Mouse (Mus musculus) heart, postnatal 36 days (tissue): ENCODE measurements around the gene Amhr2. TPM values are rescaled to one million over a fixed set of nuclear protein-coding genes. Genes with fewer than 3 reads are reported as not detected.
A peak's percentile ranks its signal among the peaks of the same experiment; 100 is the strongest.

ENCODE experiments used
- DNase-seq, 2 experiments: peaks; one replicate each; pipeline ENCODE4 v3.0.0; 2021 to 2022
- intact Hi-C: fragments of 180-260 bp; cut with DNase I; formaldehyde crosslinking; loops from one replicate; pipeline ENCODE4 v1.15.1; 2025
- total RNA-seq, 2 experiments: library from RNA; stranded (reverse); gene quantifications; 2 replicates each; pipeline ENCODE4 v1.2.3; 2021

The Amhr2 gene
- total RNA-seq, 2 experiments from 2014 or later, result 0.16 to 0.78 TPM

DNA sequence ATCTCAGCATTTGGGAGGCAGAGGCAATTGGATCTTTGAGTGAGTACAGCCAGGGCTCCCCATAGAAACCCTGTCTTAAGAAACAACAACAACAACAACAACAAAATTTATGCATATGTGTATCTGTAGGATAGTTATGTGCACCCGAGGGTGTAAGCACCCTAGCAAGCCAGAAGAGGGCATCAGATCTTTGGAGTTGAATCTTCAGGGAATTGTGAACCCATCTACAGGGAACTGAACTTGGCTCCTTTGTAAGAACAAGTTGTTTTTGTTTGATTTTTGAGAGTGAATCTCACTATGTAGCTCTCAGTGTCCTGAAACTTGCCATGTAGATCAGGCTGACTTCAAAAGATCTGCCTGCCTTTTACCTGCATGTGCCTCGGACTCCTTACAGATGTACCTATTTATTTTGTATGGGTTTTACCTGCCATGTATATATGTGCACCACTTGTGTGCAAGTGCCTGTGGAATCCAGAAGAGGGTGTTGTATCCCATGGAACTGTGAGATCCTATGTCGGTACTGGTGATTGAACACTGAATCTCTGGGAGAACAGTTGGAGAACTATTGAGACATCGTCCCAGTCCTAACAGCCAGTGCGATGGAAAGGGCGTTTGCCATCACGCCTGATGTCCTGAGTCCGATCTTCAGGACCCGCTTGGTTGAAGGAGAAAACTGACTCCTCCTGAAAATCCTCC is 23.7 kb downstream of the Amhr2 start:
- DNase-seq, result no peak
- intact Hi-C loops, result no loop called here

DNA sequence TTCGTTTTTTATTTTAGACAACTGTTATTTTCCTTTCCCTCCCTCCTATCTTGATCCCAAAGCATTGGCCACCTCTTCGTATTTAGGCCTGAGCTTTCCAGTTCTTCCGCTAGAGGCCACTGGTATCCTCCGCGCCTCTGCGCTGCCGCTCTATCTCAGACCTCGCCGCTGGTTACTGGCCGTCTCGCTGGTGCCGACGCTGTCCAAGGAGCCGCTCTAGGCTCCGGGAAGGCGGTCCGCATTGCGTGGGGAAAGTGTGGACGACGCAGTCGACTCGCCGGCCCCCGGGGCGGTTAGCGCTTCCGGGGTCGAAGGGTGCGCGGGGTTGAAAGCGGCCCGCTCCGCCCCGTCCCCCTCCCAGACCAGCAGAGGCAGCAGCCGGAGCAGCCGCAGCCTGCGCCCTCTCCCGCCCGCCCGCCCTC is 25.0 kb downstream of the Amhr2 start, which contains the start of gene Pcbp2:
Gene Pcbp2, plus strand, starts transcription at position 357 of the 422 bp plus-strand sequence.
- intact Hi-C loops, result loop anchor here (1.0 to 5.0 kb wide), 2 partner anchors 48 to 202 kb away; partner anchors contain the start of genes Atp5g2 and Tarbp2
- peak; percentile 91 to 94 for DNase-seq

DNA sequence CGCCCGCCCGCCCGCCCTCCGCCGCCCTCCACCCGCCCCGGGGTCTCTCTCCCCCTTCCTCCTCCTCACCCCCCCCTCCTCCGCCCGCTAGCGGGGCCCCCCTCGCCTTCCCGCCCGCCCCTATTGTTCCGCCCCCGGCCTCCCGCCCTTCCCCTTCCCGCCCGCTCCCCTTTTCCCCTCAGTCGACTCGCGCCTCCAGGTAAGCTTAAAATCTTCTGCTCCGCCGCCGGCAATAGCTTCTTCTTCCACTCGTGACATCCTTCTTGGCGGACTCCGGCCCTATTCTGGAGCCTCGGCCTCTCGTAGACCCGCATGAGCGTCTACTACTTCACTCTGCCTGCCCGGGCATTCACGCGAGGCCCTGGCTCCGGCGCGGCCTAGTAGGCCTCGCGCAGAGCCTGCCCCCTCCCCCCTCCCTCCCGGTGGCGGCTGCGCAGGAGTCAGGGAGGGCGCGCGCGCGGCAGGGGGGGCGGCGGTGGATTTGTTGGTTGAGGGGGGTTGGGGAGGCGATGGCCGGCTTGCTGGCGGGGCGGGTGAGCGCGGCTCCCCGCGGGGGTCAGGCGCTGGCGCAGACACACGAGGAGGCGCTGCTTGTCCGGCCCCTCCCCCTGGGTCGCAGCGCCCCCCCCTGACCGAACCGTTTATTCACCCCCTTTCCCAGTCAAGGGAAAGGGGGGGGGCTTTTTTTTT is 25.6 kb downstream of the Amhr2 start:
- DNase-seq, result peak; percentile 77 to 90
- intact Hi-C loops, result loop anchor here (1.0 to 5.0 kb wide), 2 partner anchors 48 to 202 kb away; partner anchors contain the start of genes Atp5g2 and Tarbp2

DNA sequence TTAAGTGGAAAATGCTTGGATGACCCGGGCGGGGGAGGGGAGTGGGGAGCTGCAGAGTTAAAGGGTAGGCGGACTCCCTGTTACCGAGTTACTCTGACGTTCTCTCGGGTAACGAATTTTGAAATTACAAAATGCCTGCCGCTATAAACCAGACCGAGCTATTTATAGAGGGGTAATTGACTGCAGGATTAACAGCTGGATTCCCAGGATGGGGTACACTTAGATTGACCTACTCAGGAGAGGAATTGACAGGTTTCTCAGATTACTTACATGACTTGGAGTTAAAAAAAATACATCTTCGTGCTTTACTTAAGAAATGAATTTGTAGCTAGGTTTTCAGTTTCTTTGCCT is 26.1 kb downstream of the Amhr2 start:
- intact Hi-C loops, result loop anchor here (5.0 kb wide), 1 partner anchor 201 kb away; the partner anchor contains the start of gene Atp5g2

DNA sequence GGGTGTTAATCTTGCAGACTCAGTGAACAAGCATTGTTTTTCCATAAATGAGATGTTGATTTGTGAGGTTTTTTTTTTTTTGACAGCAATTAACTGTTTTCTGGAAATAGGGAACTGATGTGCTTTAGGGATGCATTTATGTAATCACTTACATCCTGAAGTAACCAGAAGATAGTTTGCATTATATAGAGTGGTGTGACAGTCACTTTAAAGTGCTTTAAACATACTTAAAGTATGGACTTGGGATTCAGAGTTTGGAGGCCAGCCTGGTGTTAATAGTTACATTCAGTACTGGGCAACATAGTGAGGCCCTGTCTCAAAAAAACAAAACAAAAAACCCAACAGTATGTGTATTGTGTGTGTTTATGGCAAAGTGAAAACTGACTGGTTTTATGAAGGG is 26.6 kb downstream of the Amhr2 start:
- intact Hi-C loops, result loop anchor here (5.0 kb wide), 1 partner anchor 201 kb away; the partner anchor contains the start of gene Atp5g2
- no peak for DNase-seq

More for the DNA sequence above, 26.1 kb downstream of the Amhr2 start:
- no peak for DNase-seq

DNA sequence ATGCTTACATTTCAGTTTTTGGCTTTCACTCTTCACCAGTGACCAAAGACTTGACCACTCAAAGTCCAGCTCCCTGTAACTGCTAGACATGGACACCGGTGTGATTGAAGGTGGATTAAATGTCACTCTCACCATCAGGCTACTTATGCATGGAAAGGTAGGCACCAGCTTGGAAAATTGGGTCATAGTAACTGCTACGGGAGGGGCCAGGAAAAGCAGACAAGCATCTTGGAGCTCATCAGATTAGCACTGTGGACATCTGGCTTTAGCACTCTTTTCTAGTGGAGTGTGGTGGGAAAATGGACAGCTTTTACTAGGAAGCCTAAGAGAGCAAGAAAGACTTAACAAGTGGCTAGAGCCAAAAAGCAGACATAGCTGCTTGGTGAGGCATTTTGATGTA is 28.1 kb downstream of the Amhr2 start:
- no peak for DNase-seq
- intact Hi-C loops, result loop anchor here (5.0 kb wide), 1 partner anchor 199 kb away; the partner anchor contains the start of gene Atp5g2

DNA sequence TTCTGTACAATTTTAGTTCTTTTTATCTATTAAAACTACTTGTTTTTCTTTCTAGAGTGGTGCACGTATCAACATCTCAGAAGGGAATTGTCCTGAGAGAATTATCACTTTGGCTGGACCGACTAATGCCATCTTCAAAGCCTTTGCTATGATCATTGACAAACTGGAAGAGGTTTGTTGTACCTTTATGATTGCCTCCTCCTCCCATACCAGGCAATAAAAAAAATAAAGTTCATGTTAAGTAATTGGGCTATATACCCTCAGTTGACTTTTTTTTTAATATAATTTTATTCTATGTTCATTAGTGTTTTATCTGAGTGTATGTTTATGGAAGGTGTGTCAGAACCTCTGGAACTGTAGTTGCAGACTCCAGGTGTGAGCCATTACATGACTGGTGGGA is 29.4 kb downstream of the Amhr2 start:
- intact Hi-C loops, result loop anchor here (5.0 kb wide), 1 partner anchor 198 kb away; the partner anchor contains the start of gene Atp5g2
- no peak for DNase-seq

DNA sequence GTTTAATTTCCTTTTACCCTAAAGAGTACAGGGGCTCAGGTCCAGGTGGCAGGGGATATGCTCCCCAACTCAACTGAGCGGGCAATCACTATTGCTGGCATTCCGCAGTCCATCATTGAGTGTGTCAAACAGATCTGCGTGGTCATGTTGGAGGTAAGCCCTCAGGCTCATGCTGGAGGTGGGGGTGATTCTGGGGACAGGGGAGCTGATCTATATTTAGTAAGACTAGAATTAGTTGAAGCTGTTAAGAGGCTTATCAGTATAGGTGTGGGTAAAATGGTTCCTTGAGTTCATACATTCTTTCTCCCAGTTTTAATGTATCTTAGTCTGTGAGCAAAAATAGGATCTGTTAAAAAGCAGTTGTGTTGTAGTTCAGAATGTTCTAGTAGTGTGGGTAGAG is 38.0 kb downstream of the Amhr2 start:
- no peak for DNase-seq
- intact Hi-C loops, result no loop called here

DNA sequence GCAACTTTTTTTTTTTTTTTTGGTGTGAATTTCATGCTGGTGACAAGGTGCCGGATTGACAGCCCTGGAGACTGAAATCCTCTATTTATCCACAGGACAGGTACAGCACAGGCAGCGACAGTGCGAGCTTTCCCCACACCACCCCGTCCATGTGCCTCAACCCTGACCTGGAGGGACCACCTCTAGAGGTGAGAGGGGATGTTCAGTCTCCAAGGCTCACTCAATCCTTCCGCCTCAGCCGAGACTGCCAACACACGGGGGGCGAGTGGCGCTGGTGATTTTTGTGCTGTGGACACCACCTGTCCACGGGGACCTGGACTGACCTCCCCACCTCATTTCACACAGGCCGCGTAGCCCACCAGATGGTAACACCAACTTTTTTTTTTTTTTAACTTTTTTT is 40.7 kb downstream of the Amhr2 start:
- no peak for DNase-seq
- intact Hi-C loops, result no loop called here

DNA sequence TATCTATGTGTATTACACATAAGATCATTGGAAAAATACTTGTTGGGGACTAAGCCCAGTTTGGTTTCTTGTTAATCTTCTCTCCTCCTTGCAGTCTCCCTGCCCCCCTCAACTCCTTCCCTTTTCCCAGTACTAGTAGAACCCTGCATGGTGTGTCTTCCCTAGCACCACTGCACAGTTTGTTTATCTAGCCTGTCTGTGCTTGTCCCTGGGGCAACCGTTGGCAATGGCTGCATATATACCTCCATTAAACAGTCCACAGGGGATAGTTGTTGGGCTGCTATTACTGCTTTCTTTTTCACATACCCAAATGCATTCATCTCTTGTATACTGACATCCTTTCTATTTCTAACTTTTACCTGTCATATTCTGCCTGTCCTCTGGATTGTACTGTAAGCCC is 42.5 kb downstream of the Amhr2 start:
- intact Hi-C loops, result no loop called here
- DNase-seq, result no peak

DNA sequence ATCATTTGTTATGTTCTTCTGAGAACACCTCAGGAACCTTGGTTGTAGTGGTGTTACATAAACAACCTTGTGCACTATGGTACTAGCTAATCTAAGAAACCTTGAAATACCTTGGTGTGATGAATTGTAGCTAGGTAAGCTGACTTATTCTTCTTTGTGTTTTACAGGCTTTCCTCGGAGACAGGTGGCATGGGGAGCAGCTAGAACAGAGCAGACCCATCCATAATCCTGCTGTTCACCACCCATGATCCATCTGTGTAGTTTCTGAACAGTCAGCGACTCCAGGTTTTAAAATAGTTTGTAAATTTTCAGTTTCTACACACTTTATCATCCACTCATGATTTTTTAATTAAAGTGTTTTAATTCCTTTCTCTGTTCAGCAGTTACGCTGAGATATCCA is 53.2 kb downstream of the Amhr2 start:
- no peak for DNase-seq
- intact Hi-C loops, result no loop called here

DNA sequence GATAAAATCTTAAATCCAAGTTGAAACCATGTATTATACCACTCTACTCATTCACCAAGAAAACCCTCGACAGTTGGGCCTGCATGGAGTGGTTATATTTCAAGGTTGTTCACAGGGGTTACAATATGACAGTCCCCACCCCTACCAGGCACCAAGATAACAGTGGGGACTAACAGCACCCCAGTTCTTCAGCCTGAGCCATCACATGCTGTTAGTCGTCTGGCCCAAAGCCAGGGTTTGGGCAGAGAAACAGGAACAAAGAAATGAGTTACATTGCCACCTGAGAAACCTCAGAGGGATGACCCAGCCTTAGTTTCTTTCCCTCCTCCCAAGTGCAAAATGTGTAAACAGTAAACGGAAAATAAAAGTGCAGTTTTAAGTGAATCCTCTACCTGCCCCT is 54.2 kb downstream of the Amhr2 start:
- intact Hi-C loops, result no loop called here
- no peak for DNase-seq

DNA sequence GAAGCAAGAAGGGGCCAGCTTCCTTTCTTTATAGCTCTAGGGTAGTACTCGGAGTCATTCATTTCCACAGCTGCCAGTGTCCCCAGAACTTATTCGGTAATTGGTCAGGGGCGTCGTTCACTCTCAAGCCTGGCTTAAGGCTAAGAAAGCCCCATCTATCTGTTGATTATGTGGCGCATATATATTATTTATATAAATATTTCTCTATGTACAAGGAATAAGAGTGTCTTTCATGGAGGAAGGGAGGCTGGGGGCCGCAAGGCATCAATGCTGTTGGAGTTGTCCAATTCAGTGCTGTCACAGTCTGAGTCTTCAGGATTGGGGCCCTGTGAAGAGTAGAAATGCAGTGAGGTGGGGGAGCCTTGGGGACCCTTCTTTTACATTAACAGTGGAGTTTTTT is 54.7 kb downstream of the Amhr2 start:
- no peak for DNase-seq
- intact Hi-C loops, result no loop called here

DNA sequence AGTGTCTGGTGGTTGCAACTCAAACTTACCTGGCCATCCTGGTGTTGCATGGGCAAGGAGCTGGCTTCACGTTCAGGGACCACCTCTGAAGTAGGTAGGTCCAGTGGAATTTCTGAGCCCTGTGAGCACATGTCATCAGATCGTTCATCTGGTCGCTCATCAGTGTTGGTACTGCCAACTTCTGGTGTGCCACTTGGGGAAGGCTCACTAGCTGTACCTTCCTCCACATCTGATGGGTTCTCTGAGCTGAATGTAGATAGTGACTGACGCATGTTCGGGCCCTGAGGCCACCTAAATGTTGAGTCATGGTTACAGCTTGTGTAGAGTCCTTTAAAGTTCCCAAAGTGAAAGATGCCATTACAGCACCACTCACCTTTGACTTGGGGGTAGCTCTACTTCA is 55.3 kb downstream of the Amhr2 start:
- intact Hi-C loops, result no loop called here
- no peak for DNase-seq

DNA sequence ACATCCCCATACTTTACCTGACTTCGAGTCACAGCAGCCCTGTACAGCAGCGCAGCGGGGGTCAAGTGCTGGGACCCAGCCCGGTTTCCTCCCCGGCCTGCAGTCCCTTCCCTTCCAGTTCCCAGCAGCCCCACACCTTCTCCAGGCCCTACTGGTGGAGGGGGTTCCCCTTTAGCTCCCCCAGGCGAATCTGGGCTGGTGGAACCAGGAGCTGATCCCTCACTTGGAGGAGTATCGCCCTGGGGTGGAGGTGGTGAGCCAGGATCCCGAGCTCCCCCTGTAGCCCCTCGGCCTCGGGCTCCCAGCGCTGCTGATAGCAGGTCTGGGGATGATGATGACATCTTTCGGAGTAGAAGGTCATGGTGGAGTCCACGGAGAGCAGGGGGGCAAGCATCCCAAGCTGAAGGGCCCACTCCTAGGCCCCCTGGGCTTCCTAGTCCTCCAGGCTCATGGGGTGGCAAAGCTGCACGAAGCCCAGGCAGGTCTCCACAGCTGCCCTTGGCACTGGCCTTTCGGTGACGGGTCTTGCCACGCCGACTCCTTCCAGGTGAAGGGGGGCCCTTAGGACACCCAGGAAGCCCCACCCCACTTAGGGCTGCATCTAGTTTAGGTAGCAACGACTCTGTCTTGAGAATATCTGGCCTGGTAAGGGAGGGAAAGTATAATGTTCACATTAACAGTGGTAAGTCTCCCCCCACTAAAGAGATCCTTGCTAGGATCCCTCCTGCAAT is 56.1 kb downstream of the Amhr2 start:
- intact Hi-C loops, result no loop called here
- no peak for DNase-seq

DNA sequence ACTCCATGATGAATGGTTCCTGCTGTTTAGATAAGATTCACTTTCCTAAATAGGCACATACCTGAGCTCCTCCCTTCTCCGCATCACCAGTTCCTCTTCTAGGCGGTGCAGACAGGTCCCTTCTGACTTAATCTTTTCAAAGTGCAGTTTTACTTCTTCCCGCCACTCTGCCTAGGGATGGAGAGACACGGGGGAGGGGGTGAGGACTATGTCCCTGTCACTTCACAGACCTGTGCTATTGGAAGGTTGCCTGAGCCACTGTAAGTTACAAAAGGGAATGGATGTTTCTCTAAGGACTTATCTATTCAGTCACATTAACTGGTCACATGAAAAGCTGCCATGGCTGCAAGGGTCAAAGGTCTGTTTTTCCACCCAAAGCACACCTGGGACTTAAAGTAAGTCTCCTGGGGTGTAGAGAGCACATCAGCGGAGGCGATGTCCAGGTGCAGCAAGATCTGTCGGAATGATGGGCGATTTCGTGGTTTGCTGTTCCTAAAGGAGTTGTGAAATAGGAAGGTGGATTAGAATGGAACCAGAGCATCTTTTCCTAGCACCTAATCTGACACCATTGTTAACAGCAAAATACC is 57.2 kb downstream of the Amhr2 start:
- DNase-seq, result no peak
- intact Hi-C loops, result no loop called here

DNA sequence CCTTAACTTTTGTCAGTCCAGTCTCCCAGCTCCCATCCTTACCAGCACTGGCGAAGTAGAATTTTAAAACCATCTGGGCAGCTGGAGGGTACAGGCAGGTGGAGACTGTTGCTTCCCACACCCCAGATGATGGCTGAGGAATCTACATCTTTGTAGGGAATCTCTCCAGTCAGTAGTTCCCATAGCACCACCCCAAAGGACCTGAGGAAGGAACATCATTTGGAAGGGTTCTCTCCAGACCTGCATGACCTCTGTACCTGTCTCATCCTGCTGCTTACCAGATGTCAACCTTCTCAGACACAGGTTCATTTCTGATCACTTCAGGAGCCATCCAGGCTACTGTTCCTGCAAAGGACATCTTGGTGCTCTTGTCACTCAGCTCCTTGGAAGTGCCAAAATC is 58.3 kb downstream of the Amhr2 start, which contains the start of gene Gm10337:
Gene Gm10337, plus strand, starts transcription at position 276 of the 400 bp plus-strand sequence.
- intact Hi-C loops, result no loop called here
- no peak for DNase-seq
